Mouse (Mus musculus) ES-E14 (cell line): ENCODE results near the gene Macrod1.

ENCODE experiments used
- CHD2 ChIP-seq: IDR thresholded peaks from 2 replicates; pipeline ENCODE4 v1.6.1; 2014; ENCODE audit warnings: mild to moderate bottlenecking, low read depth, low read length, inconsistent platforms
- HCFC1 ChIP-seq: IDR thresholded peaks from 2 replicates; pipeline ENCODE4 v1.6.1; 2012; ENCODE audit warnings: low read length, inconsistent platforms, borderline replicate concordance; ENCODE audit not compliant: insufficient read depth
- MAFK ChIP-seq: IDR thresholded peaks from 2 replicates; pipeline ENCODE4 v1.6.1; 2014; ENCODE audit warnings: mild to moderate bottlenecking, low read depth, low read length, inconsistent platforms; ENCODE audit not compliant: insufficient read depth
- ZNF384 ChIP-seq: IDR thresholded peaks from 2 replicates; pipeline ENCODE4 v1.6.1; 2012; ENCODE audit warnings: low read depth, low read length, inconsistent platforms

DNA sequence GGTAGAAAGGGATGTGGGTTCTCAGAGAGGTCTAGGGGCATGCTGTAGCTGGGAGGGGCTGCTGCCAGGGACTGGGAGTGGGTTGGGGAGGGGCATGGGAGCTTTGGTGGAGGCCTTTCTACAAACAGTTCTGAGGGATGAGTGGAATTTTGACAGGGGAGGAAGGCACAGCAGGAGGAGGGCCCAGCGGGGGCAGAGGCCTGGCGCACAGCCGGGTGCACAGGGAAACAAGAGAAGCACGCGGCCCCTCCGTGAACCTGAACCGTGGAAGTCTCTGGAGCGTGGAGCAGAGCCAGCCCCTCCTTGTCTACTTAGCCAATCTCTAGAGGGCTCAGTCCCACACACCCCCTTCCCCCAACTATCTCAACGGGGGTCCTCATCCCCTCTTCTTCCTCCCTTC is 78.9 kb downstream of the Macrod1 start:
- TF ChIP-seq ZNF384, result no peak
- no peak for TF ChIP-seq CHD2
- no peak for TF ChIP-seq MAFK
- no peak for TF ChIP-seq HCFC1
